Mouse (Mus musculus) bone marrow macrophage, adult 2 months (primary cell): ENCODE measurements around the gene Gnptab. TPM values are rescaled to one million over a fixed set of nuclear protein-coding genes. Genes with fewer than 3 reads are reported as not detected.

Experiments
- H3K27ac ChIP-seq: 2 replicates; pipeline ENCODE4 v1.5.1; 2012; ENCODE audit warnings: low read depth, low read length; ENCODE audit not compliant: insufficient read depth
- H3K4me1 ChIP-seq: 2 replicates; pipeline ENCODE4 v1.6.1; 2012; ENCODE audit warnings: low read length; ENCODE audit not compliant: control insufficient read depth, insufficient read depth
- H3K4me3 ChIP-seq: 2 replicates; pipeline ENCODE4 v1.5.1; 2012; ENCODE audit warnings: mild to moderate bottlenecking, low read length, moderate library complexity; ENCODE audit not compliant: insufficient read depth
- CTCF ChIP-seq: IDR thresholded peaks from 2 replicates; pipeline ENCODE4 v1.5.1; 2012; ENCODE audit warnings: low read depth, mild to moderate bottlenecking, low read length, moderate library complexity
- POLR2A ChIP-seq: IDR thresholded peaks from 2 replicates; pipeline ENCODE4 v1.6.1; 2012; ENCODE audit warnings: mild to moderate bottlenecking, low read depth, low read length, borderline replicate concordance
- polyA plus RNA-seq: library from polyadenylated mRNA; stranded (reverse); fragments of >200 nt; gene quantifications from 2 replicates; pipeline ENCODE4 v1.2.4, GENCODE M21; 2012; ENCODE audit not compliant: missing spikeins, insufficient read depth, insufficient read length

The Gnptab gene
- polyA plus RNA-seq, 1 experiment = 26.8 TPM

GRCm38 (mm10) chr10:88386251-88386650 lies 7.3 kb downstream of the Gnptab start:
- peaks cover 71% of the 10 kb centered on the region for H3K4me1 ChIP-seq

GRCm38 (mm10) chr10:88389576-88389975 lies 10.6 kb downstream of the Gnptab start:
- TF ChIP-seq POLR2A (no peak), CTCF (no peak)
- Histone ChIP-seq H3K4me3 (peak overlapping the region; percentile 51; the same call in 1 of the 2 replicates), H3K27ac (peak overlapping the region; percentile 63)

More at GRCm38 (mm10) chr10:88386251-88386650, 7.3 kb downstream of the Gnptab start:
- Histone ChIP-seq H3K27ac (no peak overlapping the region), H3K4me3 (no peak overlapping the region)
- TF ChIP-seq CTCF = no peak
- no peak for TF ChIP-seq POLR2A

GRCm38 (mm10) chr10:88390096-88390790 lies 11.3 kb downstream of the Gnptab start:
- Histone ChIP-seq H3K4me3 (peak overlapping the region; percentile 51), H3K4me1 (peaks cover 61% of the 10 kb centered on the region), H3K27ac (peak overlapping the region; percentile 63)
- no peak for TF ChIP-seq POLR2A
- TF ChIP-seq CTCF = no peak

More at GRCm38 (mm10) chr10:88389576-88389975, 10.6 kb downstream of the Gnptab start:
- H3K4me1 ChIP-seq = peaks cover 67% of the 10 kb centered on the region

- H3K27ac ChIP-seq = no peak overlapping the region
- no peak overlapping the region for H3K4me3 ChIP-seq
- H3K4me1 ChIP-seq = peaks cover 52% of the 10 kb centered on the region
- TF ChIP-seq CTCF = no peak
- no peak for TF ChIP-seq POLR2A
Measured at GRCm38 (mm10) chr10:88391495-88391894, 12.6 kb downstream of the Gnptab start.

- Histone ChIP-seq H3K4me1 (peaks cover 52% of the 10 kb centered on the region), H3K27ac (peak overlapping the region; percentile 46), H3K4me3 (no peak overlapping the region)
- no peak for TF ChIP-seq POLR2A
- TF ChIP-seq CTCF = no peak
Measured at GRCm38 (mm10) chr10:88392181-88392847, 13.4 kb downstream of the Gnptab start.

- Histone ChIP-seq H3K27ac (no peak overlapping the region), H3K4me1 (peaks cover 24% of the 10 kb centered on the region), H3K4me3 (no peak overlapping the region)
- TF ChIP-seq CTCF = no peak
Measured at GRCm38 (mm10) chr10:88398668-88399243, 19.8 kb downstream of the Gnptab start.

GRCm38 (mm10) chr10:88399271-88399670 lies 20.3 kb downstream of the Gnptab start:
- no peak overlapping the region for H3K27ac ChIP-seq
- TF ChIP-seq CTCF = no peak
- TF ChIP-seq POLR2A = no peak

GRCm38 (mm10) chr10:88403021-88403420 lies 24.1 kb downstream of the Gnptab start:
- no peak overlapping the region for H3K4me3 ChIP-seq
- H3K27ac ChIP-seq = no peak overlapping the region
- TF ChIP-seq POLR2A = no peak
- no peak for TF ChIP-seq CTCF
- H3K4me1 ChIP-seq = peaks cover 55% of the 10 kb centered on the region

More at GRCm38 (mm10) chr10:88399271-88399670, 20.3 kb downstream of the Gnptab start:
- Histone ChIP-seq H3K4me1 (peaks cover 27% of the 10 kb centered on the region), H3K4me3 (no peak overlapping the region)

- Histone ChIP-seq H3K4me1 (peaks cover 56% of the 10 kb centered on the region), H3K4me3 (no peak overlapping the region), H3K27ac (peak overlapping the region; percentile 73)
- TF ChIP-seq CTCF (no peak), POLR2A (no peak)
Measured at GRCm38 (mm10) chr10:88404220-88404619, 25.3 kb downstream of the Gnptab start.

GRCm38 (mm10) chr10:88405812-88406211 lies 26.9 kb downstream of the Gnptab start:
- Histone ChIP-seq H3K27ac (peak overlapping the region; percentile 73), H3K4me1 (peaks cover 62% of the 10 kb centered on the region), H3K4me3 (no peak overlapping the region)
- TF ChIP-seq POLR2A (no peak), CTCF (no peak)
